Mouse (Mus musculus) thymus, adult 2 months (tissue): ENCODE results near the gene Rbfox3.

ENCODE experiments used
- CTCF ChIP-seq: fragments of 200-500 bp; IDR thresholded peaks from 2 replicates; pipeline ENCODE4 v1.5.1; 2012; ENCODE audit warnings: mild to moderate bottlenecking, control low read depth, low read length, moderate library complexity, borderline replicate concordance; ENCODE audit not compliant: control insufficient read depth, poor library complexity, insufficient read depth; ENCODE audit errors: extremely low read depth
- POLR2A ChIP-seq: fragments of 200-500 bp; IDR thresholded peaks from 2 replicates; pipeline ENCODE4 v1.6.1; 2012; ENCODE audit warnings: mild to moderate bottlenecking, low read length, control low read depth, moderate library complexity; ENCODE audit not compliant: control insufficient read depth, poor library complexity, insufficient read depth; ENCODE audit errors: extremely low read depth

GRCm38 (mm10) chr11:118471676-118472075 lies 439.7 kb downstream of the Rbfox3 start:
- TF ChIP-seq CTCF, result no peak
- no peak for TF ChIP-seq POLR2A
